Mouse (Mus musculus) hindbrain, embryonic 15.5 days (tissue): ENCODE measurements around the gene Gm20388. TPM values are rescaled to one million over a fixed set of nuclear protein-coding genes. Genes with fewer than 3 reads are reported as not detected.

Experiments used
- ATAC-seq: fragments of 200-750 bp; cut with Nextera tagmentation; 2 replicates; pipeline ENCODE4 v1.8.0; 2017; ENCODE audit warnings: low read depth, moderate number of reproducible peaks, moderate TSS enrichment; ENCODE audit not compliant: low FRiP score
- H3K27ac ChIP-seq: fragments of 300-500 bp; sonication (generic); replicated peaks from 2 replicates; pipeline ENCODE4 v1.5.1; 2015; ENCODE audit warnings: mild to moderate bottlenecking, inconsistent platforms
- H3K27me3 ChIP-seq: fragments of 300-500 bp; sonication (generic); 2 replicates; pipeline ENCODE4 v1.6.1; 2015; ENCODE audit warnings: control low read depth, inconsistent platforms
- H3K36me3 ChIP-seq: fragments of 300-500 bp; sonication (generic); 2 replicates; pipeline ENCODE4 v1.6.1; 2015; ENCODE audit warnings: control low read depth, inconsistent platforms
- H3K4me1 ChIP-seq: fragments of 300-500 bp; sonication (generic); replicated peaks from 2 replicates; pipeline ENCODE4 v1.6.1; 2015; ENCODE audit warnings: control low read depth, inconsistent platforms
- H3K4me2 ChIP-seq: fragments of 300-500 bp; sonication (generic); 2 replicates; pipeline ENCODE4 v1.6.1; 2015; ENCODE audit warnings: moderate library complexity, mild to moderate bottlenecking, inconsistent platforms
- H3K4me3 ChIP-seq: fragments of 300-500 bp; sonication (generic); 2 replicates; pipeline ENCODE4 v1.5.1; 2015; ENCODE audit warnings: mild to moderate bottlenecking, inconsistent platforms
- H3K9ac ChIP-seq: fragments of 300-500 bp; sonication (generic); 2 replicates; pipeline ENCODE4 v1.6.1; 2015; ENCODE audit warnings: inconsistent platforms
- H3K9me3 ChIP-seq: fragments of 300-500 bp; sonication (generic); 2 replicates; pipeline ENCODE4 v1.6.1; 2016; ENCODE audit warnings: control low read depth, inconsistent platforms
- WGBS: fragments of 180-500 bp; shearing (Covaris S2); methylation state at CpG from one replicate; pipeline ENCODE4 v1.1.7; 2015; 5-methylcytosine and 5-hydroxymethylcytosine counted together
- polyA plus RNA-seq: library from polyadenylated mRNA; unstranded; fragments of >200 nt; fragmentation: Nextera tagmentation; extraction: Ambion mirVana; gene quantifications from 2 replicates; pipeline ENCODE4 v1.2.1, GENCODE M21; 2015

Gm20388 gene
- polyA plus RNA-seq, 1 experiment from 2014 or later = 5.4 TPM

GRCm38 (mm10) chr8:124184507-124184906, 4273.9 kb downstream of the Gm20388 start:
- Histone ChIP-seq H3K27ac (no peak overlapping the region), H3K27me3 (no peaks in the 10 kb centered on the region), H3K9me3 (no peaks in the 10 kb centered on the region), H3K4me3 (no peak overlapping the region), H3K9ac (no peak overlapping the region), H3K4me1 (peaks cover 21% of the 10 kb centered on the region), H3K36me3 (no peaks in the 10 kb centered on the region), H3K4me2 (no peak overlapping the region)
- no peak for ATAC-seq
- WGBS = 48% methylated on average over 2 of the region's 2 CpGs

GRCm38 (mm10) chr8:124185081-124185480, 4274.4 kb downstream of the Gm20388 start:
- H3K27ac ChIP-seq = no peak overlapping the region
- WGBS = 65% methylated on average over 6 of the region's 6 CpGs
- no peak for ATAC-seq
- H3K27me3 ChIP-seq = no peaks in the 10 kb centered on the region
- H3K4me2 ChIP-seq = no peak overlapping the region
- no peak overlapping the region for H3K9ac ChIP-seq
- no peak overlapping the region for H3K4me3 ChIP-seq
- no peaks in the 10 kb centered on the region for H3K36me3 ChIP-seq
- peaks cover 21% of the 10 kb centered on the region for H3K4me1 ChIP-seq
- H3K9me3 ChIP-seq = no peaks in the 10 kb centered on the region

- WGBS = 82% methylated on average over 7 of the region's 7 CpGs
- no peak for ATAC-seq
- Histone ChIP-seq H3K27me3 (no peaks in the 10 kb centered on the region), H3K36me3 (no peaks in the 10 kb centered on the region), H3K9me3 (no peaks in the 10 kb centered on the region), H3K4me3 (no peak overlapping the region), H3K27ac (no peak overlapping the region), H3K4me2 (no peak overlapping the region), H3K9ac (no peak overlapping the region), H3K4me1 (0 out of 2 replicates have a peak, but pooled peaks cover 14% of the 10 kb centered on the region)
Observed at GRCm38 (mm10) chr8:124190388-124190787, 4279.7 kb downstream of the Gm20388 start.

DNA sequence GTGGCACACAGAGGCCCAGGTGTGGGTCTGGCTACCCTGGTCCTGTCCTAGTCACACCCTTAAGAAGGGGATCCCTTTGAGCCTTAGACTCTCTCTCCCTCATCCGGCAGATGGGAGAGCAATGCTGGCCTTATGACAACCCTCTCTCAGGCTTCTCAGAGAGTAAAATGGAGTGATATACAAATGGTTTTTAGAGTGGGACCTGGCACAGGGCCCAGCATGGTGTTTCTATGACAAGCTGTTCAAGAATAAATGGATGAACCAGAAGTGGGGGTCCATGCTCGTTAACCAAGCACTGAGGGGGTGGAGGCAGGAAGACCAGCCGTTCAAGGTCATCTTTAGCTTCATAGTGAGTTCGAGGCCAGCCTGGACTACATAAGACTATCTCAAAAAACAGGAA, 4281.6 kb downstream of the Gm20388 start:
- Histone ChIP-seq H3K27me3 (no peaks in the 10 kb centered on the region), H3K4me1 (0 out of 2 replicates have a peak, but pooled peaks cover 14% of the 10 kb centered on the region), H3K27ac (no peak overlapping the region), H3K4me2 (no peak overlapping the region), H3K4me3 (no peak overlapping the region), H3K9ac (no peak overlapping the region), H3K36me3 (no peaks in the 10 kb centered on the region), H3K9me3 (no peaks in the 10 kb centered on the region)
- ATAC-seq = no peak
- 77% methylated on average over 4 of the region's 4 CpGs for WGBS

DNA sequence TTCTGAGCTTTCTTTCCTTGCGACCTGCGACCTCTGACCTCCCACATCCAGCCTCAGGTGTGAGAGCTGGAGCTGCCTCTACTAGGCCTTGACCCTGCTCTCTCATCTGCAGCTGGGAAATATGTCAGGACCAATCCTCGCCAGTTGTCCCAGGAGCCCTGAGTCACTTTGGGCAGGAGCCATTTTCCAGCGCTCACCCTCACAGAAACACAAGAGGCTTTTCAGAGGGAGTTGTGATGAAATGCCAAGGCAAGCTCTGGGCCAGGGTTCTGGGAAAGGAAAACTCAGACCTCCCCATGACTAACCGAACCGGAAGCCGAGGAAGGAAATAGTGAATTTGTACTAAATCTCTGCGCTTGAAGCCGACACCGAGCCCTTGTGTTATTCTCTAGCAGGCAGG, 4282.3 kb downstream of the Gm20388 start:
- 86% methylated on average over 10 of the region's 10 CpGs for WGBS
- ATAC-seq = no peak
- Histone ChIP-seq H3K4me2 (no peak overlapping the region), H3K9ac (no peak overlapping the region), H3K9me3 (no peaks in the 10 kb centered on the region), H3K4me1 (0 out of 2 replicates have a peak, but pooled peaks cover 14% of the 10 kb centered on the region), H3K27me3 (no peaks in the 10 kb centered on the region), H3K27ac (no peak overlapping the region), H3K36me3 (no peaks in the 10 kb centered on the region), H3K4me3 (no peak overlapping the region)

DNA sequence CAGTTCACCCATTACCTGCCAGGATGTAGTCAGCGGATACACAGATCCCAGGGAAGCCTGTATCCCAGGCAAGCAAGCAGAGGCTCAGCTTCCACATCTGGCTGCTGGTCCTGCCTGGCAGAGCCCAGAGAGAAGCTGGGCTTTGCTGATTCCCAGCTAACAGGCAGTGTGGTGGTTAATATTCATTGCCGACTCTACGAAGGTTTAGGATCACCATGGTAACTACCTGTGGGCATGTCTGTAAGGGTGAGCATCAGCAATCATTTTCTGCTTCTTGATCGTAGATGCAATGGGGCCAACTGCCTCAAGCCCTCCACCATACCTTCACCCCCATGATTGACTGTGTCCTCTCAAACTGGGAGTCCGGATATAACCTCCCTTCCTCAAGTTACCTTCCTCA, 4283.4 kb downstream of the Gm20388 start:
- Histone ChIP-seq H3K9ac (no peak overlapping the region), H3K4me1 (0 out of 2 replicates have a peak, but pooled peaks cover 14% of the 10 kb centered on the region), H3K4me2 (no peak overlapping the region), H3K27me3 (no peaks in the 10 kb centered on the region), H3K27ac (no peak overlapping the region), H3K9me3 (no peaks in the 10 kb centered on the region), H3K4me3 (no peak overlapping the region), H3K36me3 (no peaks in the 10 kb centered on the region)
- WGBS = 54% methylated on average over 5 of the region's 5 CpGs
- ATAC-seq = no peak

GRCm38 (mm10) chr8:124196195-124196594, 4285.6 kb downstream of the Gm20388 start:
- Histone ChIP-seq H3K4me2 (no peak overlapping the region), H3K27ac (no peak overlapping the region), H3K36me3 (no peaks in the 10 kb centered on the region), H3K9ac (no peak overlapping the region), H3K4me3 (no peak overlapping the region), H3K4me1 (peaks cover 16% of the 10 kb centered on the region; the same call in 1 of the 2 replicates), H3K9me3 (no peaks in the 10 kb centered on the region), H3K27me3 (no peaks in the 10 kb centered on the region)
- 63% methylated on average over 5 of the region's 5 CpGs for WGBS
- no peak for ATAC-seq

- H3K27me3 ChIP-seq = no peaks in the 10 kb centered on the region
- peaks cover 16% of the 10 kb centered on the region; the same call in 1 of the 2 replicates for H3K4me1 ChIP-seq
- H3K4me3 ChIP-seq = no peak overlapping the region
- H3K36me3 ChIP-seq = no peaks in the 10 kb centered on the region
- WGBS = 65% methylated on average over 5 of the region's 5 CpGs
- H3K4me2 ChIP-seq = no peak overlapping the region
- no peak overlapping the region for H3K9ac ChIP-seq
- ATAC-seq = no peak
- H3K27ac ChIP-seq = no peak overlapping the region
- no peaks in the 10 kb centered on the region for H3K9me3 ChIP-seq
Observed at GRCm38 (mm10) chr8:124196797-124197196, 4286.2 kb downstream of the Gm20388 start.

DNA sequence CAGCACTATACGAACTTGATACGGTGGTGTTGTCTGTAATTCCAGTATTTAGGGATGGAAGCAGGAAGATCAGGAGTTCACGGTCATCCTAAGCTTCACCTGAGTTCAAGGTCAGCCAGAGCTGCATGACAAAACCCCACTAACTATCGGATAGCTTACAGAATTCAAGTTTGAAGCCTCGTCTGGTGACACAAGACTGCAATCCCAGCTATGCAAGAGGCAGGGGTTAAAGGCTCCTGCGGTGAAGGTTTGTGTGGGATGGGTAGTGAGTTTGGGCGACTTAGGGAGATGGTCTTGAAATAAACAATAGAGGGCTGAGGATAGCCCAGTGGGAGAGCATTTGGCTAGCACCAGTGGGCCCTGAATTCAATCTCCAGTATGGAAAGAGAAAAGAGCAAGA, 4287.6 kb downstream of the Gm20388 start:
- 82% methylated on average over 7 of the region's 7 CpGs for WGBS
- H3K4me3 ChIP-seq = no peak overlapping the region
- ATAC-seq = no peak

DNA sequence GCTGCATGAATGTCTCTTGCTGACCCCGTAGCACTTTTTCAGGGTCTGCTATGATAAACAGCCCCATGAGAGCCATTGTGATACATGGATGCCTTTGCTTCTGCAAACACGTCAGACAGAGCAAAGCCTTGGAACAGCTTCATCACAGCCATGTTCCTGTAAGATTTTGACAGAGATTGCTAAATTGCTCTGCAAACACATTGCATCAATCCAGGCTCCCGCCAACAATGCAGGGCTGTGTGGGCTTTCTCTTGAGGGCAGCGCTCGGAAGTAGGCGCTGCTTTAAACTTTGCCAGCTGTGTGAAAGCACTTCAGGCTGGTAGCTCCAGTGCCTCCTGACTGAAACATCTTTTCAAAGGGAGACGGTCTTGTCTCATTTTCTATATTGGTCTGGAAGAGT, 4289.8 kb downstream of the Gm20388 start:
- Histone ChIP-seq H3K4me2 (no peak overlapping the region), H3K27ac (no peak overlapping the region), H3K4me3 (no peak overlapping the region), H3K9ac (no peak overlapping the region), H3K4me1 (peaks cover 10% of the 10 kb centered on the region; the same call in 1 of the 2 replicates), H3K36me3 (no peaks in the 10 kb centered on the region), H3K27me3 (no peaks in the 10 kb centered on the region), H3K9me3 (no peaks in the 10 kb centered on the region)
- 49% methylated on average over 7 of the region's 7 CpGs for WGBS
- ATAC-seq = no peak

More for the DNA sequence above, 4287.6 kb downstream of the Gm20388 start:
- Histone ChIP-seq H3K36me3 (no peaks in the 10 kb centered on the region), H3K4me1 (peaks cover 13% of the 10 kb centered on the region; the same call in 1 of the 2 replicates), H3K9me3 (no peaks in the 10 kb centered on the region), H3K27ac (no peak overlapping the region), H3K27me3 (no peaks in the 10 kb centered on the region), H3K4me2 (no peak overlapping the region), H3K9ac (no peak overlapping the region)

DNA sequence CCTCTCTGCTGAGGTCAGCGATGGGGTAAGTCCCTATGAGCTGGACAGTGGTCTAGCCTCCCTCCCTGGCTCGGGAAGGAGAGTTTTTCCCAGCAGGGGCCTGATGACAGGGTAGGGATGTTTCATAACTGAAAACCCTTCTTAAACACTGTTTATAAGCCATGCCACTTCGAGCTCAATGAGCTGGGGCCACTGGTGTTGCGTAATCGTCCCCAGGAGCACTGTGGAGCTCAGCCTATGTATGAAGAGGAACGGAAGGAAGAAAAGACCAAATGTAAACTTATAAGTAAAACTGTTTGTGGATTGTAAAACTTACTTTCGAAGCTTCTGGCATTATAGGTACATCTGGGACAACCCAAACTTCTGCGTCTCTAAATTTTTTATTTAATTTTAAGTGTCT, 4291.1 kb downstream of the Gm20388 start:
- Histone ChIP-seq H3K27ac (no peak overlapping the region), H3K27me3 (no peaks in the 10 kb centered on the region), H3K4me2 (no peak overlapping the region), H3K4me3 (no peak overlapping the region), H3K9me3 (no peaks in the 10 kb centered on the region), H3K4me1 (peaks cover 10% of the 10 kb centered on the region; the same call in 1 of the 2 replicates), H3K9ac (no peak overlapping the region), H3K36me3 (no peaks in the 10 kb centered on the region)
- ATAC-seq = no peak
- WGBS = 89% methylated on average over 8 of the region's 8 CpGs

DNA sequence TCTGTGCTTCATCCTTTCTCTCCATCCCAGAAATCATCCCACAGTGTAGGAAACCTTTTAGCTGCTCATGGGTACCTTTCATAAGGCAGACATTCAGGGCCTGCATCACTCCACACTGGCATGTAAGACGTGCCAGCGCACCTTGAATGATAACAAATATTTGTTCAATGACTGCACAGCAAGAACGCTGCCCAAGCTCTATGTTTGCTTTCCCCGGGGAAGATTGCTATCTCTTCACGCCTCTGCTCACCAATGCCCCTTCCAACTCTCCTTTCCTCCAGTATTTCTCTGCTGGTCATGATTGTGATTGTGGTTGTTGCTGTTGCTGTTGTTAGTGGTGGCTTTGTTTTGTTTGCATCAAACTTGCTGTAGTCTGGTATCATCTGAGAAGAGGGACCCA, 4292.3 kb downstream of the Gm20388 start:
- ATAC-seq = no peak
- H3K4me1 ChIP-seq = peaks cover 10% of the 10 kb centered on the region; the same call in 1 of the 2 replicates
- no peaks in the 10 kb centered on the region for H3K27me3 ChIP-seq
- no peaks in the 10 kb centered on the region for H3K36me3 ChIP-seq
- H3K9me3 ChIP-seq = no peaks in the 10 kb centered on the region
- H3K27ac ChIP-seq = no peak overlapping the region
- WGBS = 78% methylated on average over 5 of the region's 5 CpGs
- H3K9ac ChIP-seq = no peak overlapping the region
- H3K4me3 ChIP-seq = no peak overlapping the region
- H3K4me2 ChIP-seq = no peak overlapping the region

GRCm38 (mm10) chr8:124204001-124204601, 4293.5 kb downstream of the Gm20388 start:
- ATAC-seq = 0 out of 2 replicates have a peak, but pooled peaks have one; percentile 56
- 51% methylated on average over 13 of the region's 13 CpGs for WGBS

More at GRCm38 (mm10) chr8:124204001-124204601, 4293.5 kb downstream of the Gm20388 start:
- H3K36me3 ChIP-seq = no peaks in the 10 kb centered on the region
- H3K9ac ChIP-seq = no peak overlapping the region
- no peak overlapping the region for H3K27ac ChIP-seq
- no peak overlapping the region for H3K4me3 ChIP-seq
- no peaks in the 10 kb centered on the region for H3K27me3 ChIP-seq
- no peaks in the 10 kb centered on the region for H3K9me3 ChIP-seq
- peaks cover 10% of the 10 kb centered on the region; the same call in 1 of the 2 replicates for H3K4me1 ChIP-seq
- H3K4me2 ChIP-seq = no peak overlapping the region
